Mouse (Mus musculus) embryonic facial prominence, embryonic 10.5 days (tissue): Measurements from ENCODE around the gene Rps16. TPM values are rescaled to one million over a fixed set of nuclear protein-coding genes. Genes with fewer than 3 reads are reported as not detected.

Experiments used
- DNase-seq: peaks from one replicate; pipeline ENCODE4 v3.0.0-alpha.2; 2017; ENCODE audit warnings: low spot score
- H3K27ac ChIP-seq: fragments of 300-500 bp; sonication (generic); replicated peaks from 2 replicates; pipeline ENCODE4 v1.5.1; 2016; ENCODE audit warnings: mild to moderate bottlenecking
- H3K27me3 ChIP-seq: fragments of 300-500 bp; sonication (generic); replicated peaks from 2 replicates; pipeline ENCODE4 v1.6.1; 2016; ENCODE audit warnings: low read depth, mild to moderate bottlenecking; ENCODE audit not compliant: poor library complexity, severe bottlenecking
- H3K36me3 ChIP-seq: fragments of 300-500 bp; sonication (generic); replicated peaks from 2 replicates; pipeline ENCODE4 v1.6.1; 2016; ENCODE audit warnings: mild to moderate bottlenecking, moderate library complexity
- H3K4me1 ChIP-seq: fragments of 300-500 bp; sonication (generic); 2 replicates; pipeline ENCODE4 v1.6.1; 2016
- H3K4me3 ChIP-seq: fragments of 300-500 bp; sonication (generic); 2 replicates; pipeline ENCODE4 v1.5.1; 2016; ENCODE audit warnings: mild to moderate bottlenecking, moderate library complexity
- H3K9me3 ChIP-seq: fragments of 300-500 bp; sonication (generic); 2 replicates; pipeline ENCODE4 v1.6.1; 2016; ENCODE audit warnings: mild to moderate bottlenecking
- WGBS: fragments of 180-500 bp; shearing (Covaris S2); methylation state at CpG from one replicate; pipeline ENCODE4 v1.1.7; 2016; 5-methylcytosine and 5-hydroxymethylcytosine counted together
- polyA plus RNA-seq: library from polyadenylated mRNA; unstranded; fragments of >200 nt; fragmentation: Nextera tagmentation; extraction: Ambion mirVana; gene quantifications from 2 replicates; pipeline ENCODE4 v1.2.1, GENCODE M21; 2016

Rps16 gene
- 1,023 and 1,043 TPM in 2 replicates for polyA plus RNA-seq

DNA sequence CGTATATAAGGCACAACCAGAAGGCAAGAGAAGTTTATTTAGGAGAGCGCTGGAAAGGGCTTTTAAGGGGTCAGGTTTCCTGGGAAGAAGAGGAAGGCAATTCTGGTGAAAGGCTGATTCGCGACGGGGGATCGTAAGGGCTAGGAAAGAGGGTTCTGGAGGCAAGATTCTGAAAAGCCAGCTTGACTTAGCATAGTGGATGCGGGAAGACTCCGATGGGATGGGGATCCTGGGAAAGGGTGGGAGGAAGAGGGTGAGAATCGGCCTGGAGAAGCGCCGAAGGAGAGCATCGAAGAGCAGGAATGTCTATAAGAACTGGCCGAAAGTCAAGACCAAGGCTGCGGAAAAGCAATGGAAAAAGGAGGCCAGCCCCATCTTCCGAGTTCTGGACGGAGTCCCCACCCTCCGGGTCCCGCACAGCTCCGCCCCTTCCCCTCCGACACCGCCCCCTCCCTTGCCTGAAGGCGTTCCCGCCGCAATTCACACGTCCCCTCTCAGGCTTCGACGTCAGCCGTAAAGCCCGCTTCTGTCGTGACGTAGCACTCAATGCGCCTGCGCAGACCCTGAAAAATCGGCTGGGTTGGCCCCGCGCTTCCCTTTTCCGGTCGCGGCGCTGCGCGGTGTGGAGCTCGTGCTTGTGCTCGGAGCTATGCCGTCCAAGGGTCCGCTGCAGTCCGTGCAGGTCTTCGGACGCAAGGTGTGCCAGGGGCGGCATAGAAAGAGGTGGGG lies at the start of gene Rps16:
Gene Rps16 (plus strand): TSS at position 498 of the 729 bp plus-strand sequence.
- Histone ChIP-seq H3K36me3 (peaks cover 40% of the 10 kb centered on the region), H3K4me1 (peaks cover 26% of the 10 kb centered on the region), H3K9me3 (no peaks in the 10 kb centered on the region), H3K4me3 (peak within 1 kb of the TSS; percentile 86), H3K27ac (peak within 1 kb of the TSS; percentile 96), H3K27me3 (no peaks in the 10 kb centered on the region)
- WGBS, result under 1% methylated on average over 50 of the region's 50 CpGs
- peak; percentile 98 for DNase-seq

- peak; percentile 82 for DNase-seq
- no peaks in the 10 kb centered on the region for H3K9me3 ChIP-seq
- peaks cover 25% of the 10 kb centered on the region for H3K36me3 ChIP-seq
- 1% methylated on average over 30 of the region's 30 CpGs for WGBS
- H3K4me1 ChIP-seq, result peaks cover 32% of the 10 kb centered on the region
- peaks cover 70% of the 10 kb centered on the region for H3K27me3 ChIP-seq
- H3K27ac ChIP-seq, result peak within 1 kb of the TSS; percentile 76
- peak within 1 kb of the TSS; percentile 53 for H3K4me3 ChIP-seq
Observed at GRCm38 (mm10) chr7:28301616-28302433, 48.6 kb upstream of the Rps16 start, which contains the start of gene Dll3. Dll3 (minus strand) TSS chr7:28302238.

- WGBS, result 93% methylated on average over 10 of the region's 10 CpGs
- Histone ChIP-seq H3K27me3 (peaks cover 32% of the 10 kb centered on the region), H3K4me3 (no peak overlapping the region), H3K27ac (no peak overlapping the region), H3K9me3 (no peaks in the 10 kb centered on the region), H3K4me1 (peaks cover 36% of the 10 kb centered on the region), H3K36me3 (peaks cover 63% of the 10 kb centered on the region)
- DNase-seq, result no peak
Observed at GRCm38 (mm10) chr7:28305641-28306040, 44.8 kb upstream of the Rps16 start.

DNA sequence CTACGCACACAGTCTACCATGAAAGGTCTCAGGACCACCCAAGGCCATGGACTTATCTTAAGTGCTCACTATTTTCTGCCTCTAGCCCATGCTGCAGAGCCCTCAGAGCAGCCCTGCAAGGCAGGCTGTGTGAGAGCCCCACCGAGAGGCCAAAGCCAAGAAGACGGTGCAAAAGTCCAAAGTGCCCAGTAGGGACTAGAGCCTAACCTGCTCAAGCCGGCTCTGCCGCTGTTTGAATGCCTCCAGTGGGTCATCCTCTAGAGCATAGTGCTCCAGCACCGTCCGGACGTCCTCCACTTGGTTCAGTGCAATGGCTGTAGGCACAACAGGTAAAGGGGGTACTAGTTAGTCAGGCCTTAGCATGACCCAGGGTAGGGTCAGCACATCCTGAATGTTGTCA lies 44.2 kb upstream of the Rps16 start:
- H3K9me3 ChIP-seq, result no peaks in the 10 kb centered on the region
- H3K4me1 ChIP-seq, result peaks cover 39% of the 10 kb centered on the region
- no peak overlapping the region for H3K27ac ChIP-seq
- peaks cover 64% of the 10 kb centered on the region for H3K36me3 ChIP-seq
- 93% methylated on average over 8 of the region's 8 CpGs for WGBS
- peaks cover 26% of the 10 kb centered on the region for H3K27me3 ChIP-seq
- DNase-seq, result no peak
- no peak overlapping the region for H3K4me3 ChIP-seq

GRCm38 (mm10) chr7:28309737-28310136 lies 40.7 kb upstream of the Rps16 start:
- H3K9me3 ChIP-seq, result no peaks in the 10 kb centered on the region
- no peak for DNase-seq
- peaks cover 21% of the 10 kb centered on the region for H3K4me1 ChIP-seq
- WGBS, result 65% methylated on average over 9 of the region's 9 CpGs
- H3K36me3 ChIP-seq, result peaks cover 69% of the 10 kb centered on the region
- no peak overlapping the region for H3K27ac ChIP-seq
- H3K4me3 ChIP-seq, result peak overlapping the region; percentile 97; the same call in 1 of the 2 replicates
- H3K27me3 ChIP-seq, result no peaks in the 10 kb centered on the region

DNA sequence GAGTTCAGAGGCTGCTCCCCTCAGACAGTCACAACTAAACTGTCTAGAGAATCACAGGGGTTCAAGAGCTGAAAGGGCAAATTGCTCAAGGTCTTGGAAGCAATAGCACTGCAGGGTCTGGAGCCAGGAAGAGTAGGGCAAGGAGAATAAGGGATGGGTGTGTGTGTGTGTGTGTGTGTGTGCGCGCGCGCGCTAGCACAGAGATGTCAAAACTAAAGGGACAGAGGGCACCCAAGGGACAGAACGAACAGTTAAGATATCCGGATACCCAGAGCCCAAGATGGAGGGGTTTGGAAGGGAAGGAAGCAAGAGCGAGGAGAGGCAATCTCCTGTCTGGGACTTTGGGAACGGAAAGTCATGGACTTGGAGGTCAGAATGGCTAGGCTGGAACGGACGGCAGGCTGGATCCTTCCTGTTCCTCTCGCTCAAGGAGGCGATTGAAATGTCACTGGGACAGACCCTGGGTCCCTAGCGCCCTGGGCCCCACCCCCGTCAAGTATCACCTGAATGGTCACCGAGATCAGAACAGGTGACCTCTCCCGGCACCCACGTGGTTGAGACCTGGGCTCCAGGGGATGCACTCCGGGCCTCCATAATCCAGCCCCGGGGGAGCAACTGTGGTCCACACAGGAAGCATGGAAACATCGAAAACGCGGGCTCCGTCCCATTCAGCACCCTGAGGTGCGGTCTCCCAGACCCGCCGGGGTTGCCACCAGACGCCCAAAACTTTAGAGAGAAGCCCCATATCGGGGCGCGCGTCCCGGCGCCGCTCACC lies 39.1 kb upstream of the Rps16 start:
- 8% methylated on average over 35 of the region's 35 CpGs for WGBS
- no peaks in the 10 kb centered on the region for H3K27me3 ChIP-seq
- no peak for DNase-seq
- H3K4me3 ChIP-seq, result peak overlapping the region; percentile 97
- peak overlapping the region; percentile 93 for H3K27ac ChIP-seq
- H3K36me3 ChIP-seq, result peaks cover 69% of the 10 kb centered on the region
- no peaks in the 10 kb centered on the region for H3K9me3 ChIP-seq
- peaks cover 21% of the 10 kb centered on the region for H3K4me1 ChIP-seq

DNA sequence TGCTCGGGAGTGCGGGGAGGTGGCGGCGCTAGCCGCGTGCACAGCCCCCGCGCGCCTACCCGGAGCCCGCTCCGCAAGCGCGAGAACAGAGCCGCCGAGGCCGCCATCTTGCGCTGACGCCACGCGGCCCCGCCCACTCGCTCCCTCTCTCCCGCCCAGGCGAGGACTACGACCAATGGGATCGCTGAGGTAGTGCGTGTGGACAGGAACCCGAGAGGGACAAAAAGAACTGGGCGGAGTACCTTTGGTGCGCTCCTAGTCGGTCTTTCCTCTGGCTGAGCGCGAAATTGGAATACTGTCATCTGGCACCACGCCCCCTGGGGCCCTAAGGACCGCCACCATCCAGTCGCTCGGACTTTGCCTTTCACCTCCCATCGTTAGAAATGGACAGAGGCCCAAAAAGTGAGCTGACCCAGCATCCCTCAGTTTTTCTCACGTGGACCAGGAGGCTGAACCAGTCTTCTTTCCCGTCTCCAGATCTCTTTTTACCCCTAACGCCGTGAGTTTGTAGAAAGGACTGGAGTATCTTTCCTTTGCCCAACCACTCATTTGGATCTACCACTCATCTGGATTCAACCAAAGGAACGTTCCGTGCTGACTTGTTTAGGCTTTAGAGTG lies 38.4 kb upstream of the Rps16 start, which contains the start of gene Timm50:
Gene Timm50 (minus strand): TSS at position 147 of the 618 bp plus-strand sequence.
- Histone ChIP-seq H3K4me1 (peaks cover 21% of the 10 kb centered on the region), H3K27me3 (no peaks in the 10 kb centered on the region), H3K27ac (peak within 1 kb of the TSS; percentile 93), H3K4me3 (peak within 1 kb of the TSS; percentile 97), H3K36me3 (peaks cover 69% of the 10 kb centered on the region), H3K9me3 (no peaks in the 10 kb centered on the region)
- DNase-seq, result peak; percentile 97
- WGBS, result under 1% methylated on average over 45 of the region's 45 CpGs

- H3K9me3 ChIP-seq, result no peaks in the 10 kb centered on the region
- H3K27ac ChIP-seq, result no peak overlapping the region
- no peaks in the 10 kb centered on the region for H3K27me3 ChIP-seq
- no peak for DNase-seq
- WGBS, result 92% methylated on average over 3 of the region's 3 CpGs
- H3K4me3 ChIP-seq, result no peak overlapping the region
- H3K4me1 ChIP-seq, result no peaks in the 10 kb centered on the region
- peaks cover 93% of the 10 kb centered on the region for H3K36me3 ChIP-seq
Observed at GRCm38 (mm10) chr7:28318036-28318435, 32.4 kb upstream of the Rps16 start.

DNA sequence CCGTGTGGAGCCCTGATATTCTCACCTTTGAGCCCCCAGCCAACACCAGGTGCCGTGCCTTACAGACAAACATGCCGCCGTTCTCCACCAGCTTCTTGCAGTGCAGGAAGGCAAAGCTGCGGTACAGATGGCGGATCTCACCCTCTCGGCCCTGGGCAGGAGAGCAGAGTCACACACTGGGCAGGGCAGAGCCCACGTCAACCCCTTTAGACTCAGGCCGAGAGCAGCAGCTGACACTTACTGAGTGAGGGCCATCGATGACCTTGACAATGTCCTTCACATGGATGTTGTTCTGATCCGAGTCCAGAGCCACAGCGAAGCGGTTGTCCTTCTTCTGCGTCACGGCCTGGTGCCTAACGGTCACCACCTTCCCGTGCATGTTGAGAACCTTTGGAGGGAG lies 31.7 kb upstream of the Rps16 start:
- peaks cover 100% of the 10 kb centered on the region for H3K36me3 ChIP-seq
- no peak for DNase-seq
- H3K9me3 ChIP-seq, result no peaks in the 10 kb centered on the region
- no peaks in the 10 kb centered on the region for H3K27me3 ChIP-seq
- H3K27ac ChIP-seq, result no peak overlapping the region
- H3K4me1 ChIP-seq, result no peaks in the 10 kb centered on the region
- no peak overlapping the region for H3K4me3 ChIP-seq
- WGBS, result 94% methylated on average over 17 of the region's 17 CpGs

- 92% methylated on average over 15 of the region's 15 CpGs for WGBS
- DNase-seq, result no peak
Observed at GRCm38 (mm10) chr7:28321974-28322720, 28.3 kb upstream of the Rps16 start.

DNA sequence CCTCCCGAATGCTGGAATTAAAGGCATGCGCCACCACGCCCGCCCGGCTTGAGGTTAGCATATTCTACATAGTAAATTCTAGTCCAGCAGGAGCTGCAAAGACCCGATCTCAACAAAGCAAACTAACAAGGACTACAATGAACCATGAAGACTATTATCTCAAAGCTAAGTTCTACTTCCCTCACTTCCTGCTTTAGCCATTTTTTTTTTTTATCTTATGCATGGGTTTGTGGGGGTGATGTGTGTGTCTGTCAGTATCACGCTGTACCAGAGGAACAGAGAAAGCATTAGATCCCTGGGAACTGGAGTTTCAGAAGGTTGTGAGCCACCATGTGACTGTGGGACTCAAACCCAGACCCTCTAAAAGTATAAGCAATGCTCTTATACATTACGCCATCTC lies 25.2 kb upstream of the Rps16 start:
- Histone ChIP-seq H3K27ac (no peak overlapping the region), H3K4me1 (no peaks in the 10 kb centered on the region), H3K27me3 (no peaks in the 10 kb centered on the region), H3K4me3 (no peak overlapping the region), H3K36me3 (peaks cover 100% of the 10 kb centered on the region), H3K9me3 (no peaks in the 10 kb centered on the region)
- 94% methylated on average over 8 of the region's 8 CpGs for WGBS
- DNase-seq, result no peak

More at GRCm38 (mm10) chr7:28321974-28322720, 28.3 kb upstream of the Rps16 start:
- no peak overlapping the region for H3K27ac ChIP-seq
- H3K27me3 ChIP-seq, result no peaks in the 10 kb centered on the region
- H3K9me3 ChIP-seq, result no peaks in the 10 kb centered on the region
- peaks cover 100% of the 10 kb centered on the region for H3K36me3 ChIP-seq
- H3K4me3 ChIP-seq, result no peak overlapping the region
- H3K4me1 ChIP-seq, result no peaks in the 10 kb centered on the region
